Mouse (Mus musculus): ENCODE measurements around the gene Plxna1.

Gene Plxna1

GRCm38 (mm10) chr6:89360709-89361417, 1.6 kb downstream of the Plxna1 start:
- no peak for DNase-seq

GRCm38 (mm10) chr6:89359771-89360708, 2.4 kb downstream of the Plxna1 start:
- DNase-seq = peak; percentile 46 to 69

- DNase-seq = peak; percentile 11 to 29
Measured at GRCm38 (mm10) chr6:89359192-89359591, 3.2 kb downstream of the Plxna1 start.

- peak; percentile 24 to 25 for DNase-seq
Measured at GRCm38 (mm10) chr6:89355661-89356060, 6.8 kb downstream of the Plxna1 start.

GRCm38 (mm10) chr6:89354726-89355125, 7.7 kb downstream of the Plxna1 start:
- DNase-seq = peak; percentile 11 to 23

- DNase-seq = peak; percentile 8
Measured at GRCm38 (mm10) chr6:89354076-89354475, 8.3 kb downstream of the Plxna1 start.

GRCm38 (mm10) chr6:89353101-89353500, 9.3 kb downstream of the Plxna1 start:
- DNase-seq = peak; percentile 31 to 39

GRCm38 (mm10) chr6:89351441-89352137, 10.8 kb downstream of the Plxna1 start:
- DNase-seq = peak in 1 of 2 experiments; percentile 52

GRCm38 (mm10) chr6:89350520-89350919, 11.9 kb downstream of the Plxna1 start:
- no peak for DNase-seq

- DNase-seq = no peak
Measured at GRCm38 (mm10) chr6:89350037-89350515, 12.3 kb downstream of the Plxna1 start.

- peak; percentile 79 to 84 for DNase-seq
Measured at GRCm38 (mm10) chr6:89348363-89348762, 14.1 kb downstream of the Plxna1 start.

- no peak for DNase-seq
Measured at GRCm38 (mm10) chr6:89347792-89348191, 14.6 kb downstream of the Plxna1 start.

GRCm38 (mm10) chr6:89345855-89346254, 16.6 kb downstream of the Plxna1 start:
- DNase-seq = no peak

GRCm38 (mm10) chr6:89345486-89345785, 17.0 kb downstream of the Plxna1 start:
- peak in 1 of 2 experiments; percentile 54 for DNase-seq

- DNase-seq = peak in 1 of 2 experiments; percentile 64
Measured at GRCm38 (mm10) chr6:89344613-89345485, 17.6 kb downstream of the Plxna1 start.

- DNase-seq = no peak
Measured at GRCm38 (mm10) chr6:89341981-89342380, 20.4 kb downstream of the Plxna1 start.

GRCm38 (mm10) chr6:89339447-89339846, 23.0 kb downstream of the Plxna1 start:
- peak; percentile 58 to 69 for DNase-seq

- no peak for DNase-seq
Measured at GRCm38 (mm10) chr6:89338733-89339132, 23.7 kb downstream of the Plxna1 start.

- DNase-seq = no peak
Measured at GRCm38 (mm10) chr6:89337574-89337973, 24.8 kb downstream of the Plxna1 start.

- no peak for DNase-seq
Measured at GRCm38 (mm10) chr6:89333964-89334702, 28.3 kb downstream of the Plxna1 start.

- peak; percentile 61 to 69 for DNase-seq
Measured at GRCm38 (mm10) chr6:89330957-89331356, 31.5 kb downstream of the Plxna1 start.

Data from cerebellum, postnatal 25 days (tissue).